Mouse (Mus musculus) urinary bladder, postnatal 14 days (tissue): ENCODE measurements around the gene Psapl1.
"Not testable (repeated sequence)": the region's sequence is repeated elsewhere in the genome, so short reads cannot be mapped to it uniquely, and the experiment has no call there.

Experiments used
- DNase-seq: peaks from one replicate; pipeline ENCODE4 v3.0.0; 2021; ENCODE audit warnings: low spot score

Psapl1 gene

DNA sequence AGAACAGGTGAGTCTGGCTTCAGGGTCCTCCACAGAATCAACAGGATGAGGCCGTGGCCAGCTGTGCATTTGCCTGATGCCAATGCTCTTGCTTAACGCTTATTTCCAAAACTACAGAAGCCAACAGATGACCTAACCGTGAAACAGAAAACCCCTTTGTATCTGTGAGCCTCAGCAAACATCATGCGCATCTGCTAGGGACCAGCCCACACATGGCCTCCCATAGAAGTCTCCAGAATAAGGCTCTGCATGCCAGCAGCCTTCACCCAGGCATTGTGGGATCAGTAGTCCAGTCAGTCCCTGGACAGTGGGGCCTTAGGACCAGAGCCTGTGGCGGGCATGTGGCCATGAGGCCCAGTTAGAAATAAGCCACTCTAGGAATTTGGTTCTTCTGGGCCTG lies 400 bp upstream of the Psapl1 start:
- no peak for DNase-seq

DNA sequence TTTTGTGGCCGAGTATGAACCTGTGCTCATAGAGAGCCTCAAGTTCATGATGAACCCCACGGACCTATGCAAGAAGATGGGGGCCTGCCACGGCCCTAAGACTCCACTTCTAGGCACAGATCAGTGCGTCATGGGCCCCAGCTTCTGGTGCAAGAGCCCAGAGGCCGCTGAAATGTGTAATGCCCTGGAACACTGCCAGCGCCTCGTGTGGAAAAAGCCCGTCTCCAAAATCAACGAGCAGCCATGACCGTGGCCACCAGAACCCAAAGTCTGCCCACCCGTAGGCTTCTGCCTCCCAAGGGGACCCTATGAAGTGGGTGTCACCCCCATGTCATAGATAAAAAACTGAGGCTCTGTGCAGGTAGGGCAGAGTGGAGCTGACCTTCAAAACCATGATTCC lies 1.6 kb downstream of the Psapl1 start:
- DNase-seq = no peak

DNA sequence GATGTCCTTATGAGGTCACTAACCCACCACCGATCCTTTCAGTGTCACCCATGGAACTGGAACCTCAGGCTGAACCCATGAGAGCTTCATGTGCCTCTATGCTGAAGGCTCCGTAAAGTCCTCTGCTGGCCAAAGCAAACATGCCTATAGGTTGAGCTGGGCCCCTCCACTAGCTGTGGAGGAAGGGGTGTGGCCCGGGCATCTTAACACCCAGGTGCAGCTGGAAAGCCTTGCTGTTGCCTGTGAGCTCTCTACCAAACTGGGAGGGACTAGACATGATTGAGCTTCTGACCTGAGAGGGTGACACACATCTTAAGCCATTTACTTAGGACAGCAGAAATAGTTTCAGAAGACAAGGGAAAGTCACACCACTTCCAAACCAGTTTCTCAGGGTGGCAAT lies 5.0 kb downstream of the Psapl1 start:
- DNase-seq = no peak

DNA sequence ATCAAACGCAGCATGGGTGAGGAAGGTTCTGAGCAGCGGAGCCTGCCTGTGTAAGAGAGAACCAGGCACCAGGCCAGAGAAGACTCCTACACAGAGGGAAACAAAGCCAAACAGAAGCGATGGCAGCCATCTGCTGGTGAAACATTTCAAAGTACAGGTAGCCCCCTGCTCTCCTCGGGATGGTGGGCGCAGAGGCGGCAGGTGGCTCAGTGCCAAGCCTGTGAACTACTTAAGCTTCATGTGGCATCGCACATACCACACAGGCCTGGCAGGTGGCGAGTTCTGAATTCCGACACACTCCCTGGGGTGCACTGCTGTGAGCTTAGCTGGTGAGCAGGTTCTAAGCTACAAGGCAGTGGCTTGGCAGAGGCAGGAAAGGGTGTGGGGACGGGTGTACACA lies 9.5 kb downstream of the Psapl1 start:
- DNase-seq = no peak

DNA sequence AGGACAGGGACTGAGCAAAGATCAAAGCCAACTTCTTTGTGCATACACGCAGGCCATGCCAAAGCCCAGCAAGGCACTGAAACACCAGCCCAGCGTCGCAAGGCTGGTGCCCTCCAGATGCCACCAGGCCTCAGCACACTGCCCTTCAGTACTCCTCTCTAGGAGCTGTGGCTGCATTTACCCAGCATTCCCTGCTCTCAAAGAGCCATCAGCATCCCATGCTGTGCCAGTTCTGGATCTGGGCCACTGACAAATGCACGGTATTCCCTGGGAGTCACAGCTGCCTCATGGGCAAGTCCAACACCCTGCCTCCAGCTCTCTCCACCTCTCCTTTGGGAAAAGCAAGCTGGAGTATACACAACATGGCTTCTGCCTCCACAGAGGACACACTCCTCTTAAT lies 16.3 kb downstream of the Psapl1 start:
- DNase-seq = no peak

DNA sequence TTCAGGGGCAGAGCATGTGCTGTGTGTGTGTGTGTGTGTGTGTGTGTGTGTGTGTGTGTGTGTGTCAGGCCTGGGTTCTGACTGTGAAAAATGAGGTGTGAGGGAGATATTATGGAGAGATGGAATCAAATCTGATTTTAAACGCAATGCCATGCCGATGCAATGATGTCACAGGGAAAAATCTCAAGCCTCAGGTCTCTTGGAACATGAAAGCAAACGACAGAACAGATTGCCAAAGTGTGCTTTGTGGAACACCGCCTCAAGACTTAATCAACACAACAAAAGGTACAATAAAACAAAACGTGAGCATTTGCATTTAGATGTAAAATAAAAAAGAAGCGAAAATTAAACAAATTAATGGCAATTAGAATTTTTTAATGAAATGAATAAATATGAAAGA lies 16.8 kb downstream of the Psapl1 start:
- DNase-seq = no peak

DNA sequence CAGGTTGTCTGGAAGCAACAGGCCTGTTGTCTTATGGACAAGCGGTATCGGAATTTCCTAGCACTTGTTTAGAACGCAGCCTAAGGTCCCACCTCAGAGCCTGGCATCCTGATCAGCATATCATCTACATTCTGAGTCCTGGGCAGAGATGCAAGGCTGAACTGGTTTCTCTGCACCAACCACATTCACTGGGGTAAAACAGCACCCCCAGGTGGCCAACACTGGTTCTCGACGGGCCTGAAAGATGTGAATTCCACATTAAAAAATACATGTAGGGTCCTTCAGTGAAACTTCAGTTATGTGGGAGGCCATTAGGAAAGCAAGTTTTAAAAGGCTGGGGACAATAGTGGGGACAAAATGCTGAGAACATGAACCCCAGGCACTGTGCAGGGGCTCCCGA lies 20.0 kb downstream of the Psapl1 start:
- peak; percentile 73 for DNase-seq

DNA sequence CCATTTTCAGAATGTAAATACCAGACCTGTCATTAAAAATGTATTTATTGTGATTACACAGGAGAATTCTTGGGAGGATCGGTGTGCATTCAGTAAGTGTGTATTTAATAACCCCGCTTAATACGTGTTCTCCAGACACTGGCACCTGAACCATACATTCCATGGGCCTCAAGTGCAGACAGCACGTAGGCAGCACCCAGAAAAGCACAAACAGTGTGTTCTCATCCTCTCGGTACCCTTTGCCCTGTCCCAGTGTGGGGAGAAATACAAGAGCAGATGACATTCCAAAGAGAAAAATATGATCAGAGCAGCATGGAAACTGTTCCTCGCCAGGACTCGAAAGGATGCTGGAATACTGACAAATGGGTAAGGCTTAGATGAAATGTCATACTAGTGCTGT lies 22.0 kb downstream of the Psapl1 start:
- no peak for DNase-seq

DNA sequence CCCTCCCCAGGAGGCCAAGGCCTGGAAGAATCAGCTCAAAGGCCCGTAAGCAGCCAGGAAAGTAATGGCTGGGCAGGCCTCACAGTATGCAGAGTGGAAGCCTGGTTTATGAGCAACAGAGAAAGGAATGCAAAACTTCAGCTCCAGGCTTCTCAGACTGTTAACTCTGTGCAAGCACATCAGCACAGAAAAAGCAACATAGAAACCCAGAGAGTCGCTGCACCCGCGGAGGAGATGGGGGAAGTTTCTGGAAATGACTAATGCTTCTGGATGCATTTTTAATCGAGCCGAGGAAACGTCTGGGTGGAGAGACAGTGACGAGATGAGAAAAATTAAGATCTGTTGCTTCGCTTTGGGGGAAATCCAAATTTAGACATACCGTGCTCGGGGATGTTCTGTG lies 22.5 kb downstream of the Psapl1 start:
- peak; percentile 32 for DNase-seq

DNA sequence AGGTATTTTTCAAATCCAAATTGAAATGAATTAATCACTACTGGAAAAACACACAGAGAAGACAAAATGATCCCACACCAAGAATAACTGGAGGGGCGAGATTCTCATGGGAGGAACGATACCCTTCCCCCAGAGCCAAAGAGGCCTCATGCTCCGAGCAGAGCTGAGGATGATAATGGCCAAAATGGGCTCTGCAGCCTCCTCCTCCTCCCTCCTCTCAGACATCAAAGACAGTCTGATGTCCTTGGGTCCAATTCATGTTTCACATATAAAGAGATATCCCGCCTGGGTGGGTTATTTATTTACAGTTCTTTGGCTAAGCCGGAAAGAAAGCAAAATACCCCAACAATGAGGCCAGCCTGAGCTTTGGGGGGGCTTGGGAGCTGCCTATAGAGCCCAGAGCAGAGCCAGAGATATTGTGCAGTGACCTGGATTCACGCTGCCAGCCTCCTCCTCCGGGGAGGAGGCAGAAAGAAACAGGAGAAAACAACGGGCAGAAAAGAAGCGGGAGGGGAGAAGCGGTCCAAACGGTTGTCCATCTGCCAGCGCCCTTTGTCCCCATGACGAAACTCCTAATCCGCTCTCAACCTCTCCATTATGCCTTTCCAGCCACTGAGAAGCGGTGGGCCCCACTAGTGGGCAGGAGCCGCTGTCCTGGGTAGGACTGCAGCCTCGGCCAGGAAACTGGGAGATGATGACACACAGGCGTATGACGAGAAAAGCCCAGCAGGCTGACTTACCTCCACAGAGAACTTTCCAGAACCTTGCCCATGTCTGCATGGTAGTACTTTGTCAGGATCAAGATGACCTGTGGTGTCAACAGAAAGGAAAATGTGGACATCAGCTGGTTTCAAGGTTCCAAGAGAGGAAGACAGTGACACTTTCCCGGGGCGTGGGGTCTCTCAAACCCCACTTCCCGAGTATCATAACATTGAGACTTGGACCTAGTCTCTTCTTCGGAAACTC lies 24.9 kb downstream of the Psapl1 start:
- no peak for DNase-seq

DNA sequence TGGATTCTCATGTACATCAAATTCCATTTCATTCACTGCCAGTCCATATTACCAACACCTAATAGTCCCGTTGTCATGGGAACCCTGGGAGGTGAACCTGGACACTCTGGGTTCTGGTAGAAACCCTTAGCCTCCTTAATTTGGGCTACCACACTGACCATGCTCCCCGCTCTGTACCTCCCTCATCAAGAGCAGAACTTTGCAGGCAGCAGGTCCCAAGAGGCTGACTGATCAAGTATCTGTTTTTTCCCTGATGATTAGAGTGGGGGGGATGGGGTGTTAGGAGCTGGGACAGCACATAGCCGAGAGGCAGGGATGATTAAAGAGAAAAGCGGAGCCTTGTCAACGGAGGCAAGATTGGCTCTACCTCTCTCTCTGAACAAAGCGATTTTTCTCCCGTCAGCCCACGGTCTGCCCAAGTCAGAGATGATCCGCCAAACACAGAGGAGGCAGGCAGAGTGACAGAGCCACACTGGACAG lies 26.5 kb downstream of the Psapl1 start:
- DNase-seq = no peak

DNA sequence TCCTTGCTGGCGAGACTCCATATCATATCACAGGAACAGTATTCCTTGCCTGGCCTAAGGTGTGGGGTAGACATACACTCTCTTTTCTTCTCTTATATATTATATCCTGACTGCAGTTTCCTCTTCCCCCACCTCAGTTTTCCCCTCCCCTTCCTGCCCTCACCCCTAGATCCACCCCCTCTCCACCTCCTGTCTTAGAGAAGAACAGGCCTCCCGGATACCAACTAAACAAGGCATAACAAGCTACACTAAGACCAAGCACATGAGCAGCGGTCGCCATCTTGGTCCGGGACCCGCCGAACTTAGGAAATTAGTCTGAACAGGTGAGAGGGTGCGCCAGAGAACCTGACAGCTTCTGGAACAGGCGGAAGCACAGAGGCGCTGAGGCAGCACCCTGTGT lies 33.7 kb downstream of the Psapl1 start:
- DNase-seq = not testable (repeated sequence)

DNA sequence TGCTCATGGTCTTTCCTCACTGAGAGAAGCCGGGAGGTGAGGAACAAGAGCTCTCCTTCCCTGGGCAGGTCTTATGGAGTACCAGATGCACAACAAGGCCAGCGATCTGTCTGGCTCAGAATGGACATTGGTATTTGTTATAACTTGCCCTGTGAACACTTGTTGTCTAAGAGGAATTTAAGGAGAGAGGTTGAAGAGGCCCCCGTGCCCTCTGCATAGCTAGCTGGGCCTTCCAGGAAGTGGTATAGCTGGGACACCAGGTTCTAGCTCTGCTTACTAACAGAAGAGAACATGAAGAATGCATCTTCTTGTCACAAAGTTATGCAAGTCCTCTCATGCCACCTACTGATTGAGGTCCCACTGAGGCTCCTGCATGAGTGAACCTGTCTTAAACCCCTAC lies 44.2 kb downstream of the Psapl1 start:
- DNase-seq = no peak

DNA sequence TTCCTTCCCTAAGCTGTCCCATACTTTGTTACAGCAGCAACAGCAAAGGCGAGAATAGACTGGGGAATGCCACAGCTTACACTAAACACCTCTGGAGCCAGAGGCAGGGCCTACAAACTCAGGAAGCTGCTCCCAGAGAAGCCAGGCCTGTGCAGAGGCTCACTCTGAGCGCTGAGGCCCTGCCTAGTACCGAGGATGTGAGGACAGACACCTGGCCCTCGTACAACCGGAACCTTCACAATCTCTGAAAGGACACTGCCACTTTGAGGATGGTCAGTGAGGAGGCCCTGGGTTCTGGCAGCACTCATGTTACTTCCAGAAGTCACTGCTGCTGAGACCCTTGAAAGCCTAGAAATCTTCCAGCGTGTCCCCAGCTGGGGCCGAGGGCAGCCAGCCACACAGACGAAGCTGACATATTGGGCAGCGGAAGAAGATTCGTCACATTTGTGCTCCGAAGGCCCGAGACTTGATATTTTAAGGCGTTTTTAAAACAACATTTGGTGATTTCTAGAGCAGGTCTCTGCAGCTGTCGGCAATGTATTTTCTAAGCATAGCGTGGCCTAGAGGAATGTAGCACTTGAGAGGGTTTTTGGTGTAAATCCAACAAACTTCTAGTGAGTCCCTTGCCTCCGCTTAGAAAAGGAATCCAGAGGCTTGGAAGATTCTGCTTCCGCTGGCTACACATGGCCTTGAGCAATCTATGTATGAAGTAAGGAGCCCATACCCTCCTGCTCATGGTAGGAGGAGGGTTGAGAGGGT lies 49.1 kb downstream of the Psapl1 start:
- DNase-seq = no peak

DNA sequence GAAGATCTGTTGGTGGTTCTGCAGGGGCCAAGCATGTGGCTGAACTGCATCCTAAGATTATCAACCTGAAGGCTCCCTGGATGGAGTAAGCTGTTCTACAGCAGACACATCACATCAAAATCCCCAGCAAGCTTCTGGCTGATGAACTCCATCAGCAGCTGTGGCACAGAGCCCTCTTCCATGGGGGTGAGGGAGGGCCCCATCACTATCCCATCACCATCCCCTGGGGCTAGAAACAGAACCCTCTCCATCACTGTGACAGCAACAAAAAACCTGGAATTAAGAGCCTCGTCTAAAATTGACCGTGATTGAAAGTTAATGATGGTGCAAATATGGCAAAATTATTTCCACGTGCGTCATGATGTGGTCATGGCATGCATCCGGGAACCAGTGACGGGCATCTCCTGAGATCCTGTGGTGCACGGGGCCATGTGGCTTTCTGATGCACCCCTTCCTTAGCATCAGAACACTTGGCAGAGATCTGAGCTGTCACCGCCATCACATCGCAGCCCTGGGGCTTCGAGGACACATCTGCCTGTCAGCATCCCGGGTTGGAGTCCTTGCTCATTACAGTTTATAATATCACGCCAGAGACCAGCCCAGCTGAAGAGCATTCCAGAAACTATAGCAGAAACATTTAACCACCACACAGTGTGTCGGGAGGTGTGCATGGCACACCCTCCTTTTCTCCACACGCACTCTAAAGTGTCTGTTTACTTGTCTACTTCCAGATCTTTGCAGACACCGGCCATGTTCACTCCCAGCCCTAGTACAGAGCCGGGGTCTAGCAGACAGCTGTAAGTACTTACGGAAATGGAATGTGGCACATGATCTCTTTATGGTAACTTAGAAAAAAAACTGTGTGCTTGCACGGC lies 51.1 kb downstream of the Psapl1 start:
- DNase-seq = no peak
